ENCODE assay signal across 32 mouse cellular contexts in the genomic region with DNA sequence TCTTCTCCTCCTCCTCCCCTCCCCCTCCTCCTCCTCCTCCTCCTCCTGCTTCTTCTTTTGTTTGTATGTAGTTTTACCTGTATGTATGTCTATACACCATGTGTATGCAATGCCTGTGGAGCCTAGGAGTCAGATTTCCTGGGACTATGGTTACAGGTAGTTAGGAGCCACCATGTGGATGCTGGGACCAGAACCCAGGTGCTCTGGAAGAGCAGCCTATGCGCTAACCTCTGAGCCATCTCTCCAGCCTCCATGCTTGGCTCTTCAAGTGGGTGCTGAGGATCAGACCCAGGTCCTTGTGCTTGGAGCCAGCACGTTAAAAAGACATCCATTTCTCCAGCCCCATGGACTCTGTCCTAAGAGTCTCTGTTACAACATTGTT. TPM values are rescaled to one million over a fixed set of nuclear protein-coding genes. Genes with fewer than 3 reads are reported as not detected.
"Had no signal": no experiment of that assay in that cellular context is flagged by ENCODE, and none has a peak within 500 bp of the region (broad histone marks: within the 10 kb centered on the region; RNA-seq: fewer than 3 reads in every experiment).

No protein-coding gene starts in this region.

- H3K27me3 ChIP-seq: heart, embryonic 12.5 days; hindbrain, embryonic 12.5 days; intestine, embryonic 15.5 days; limb, embryonic 13.5 days; limb, embryonic 15.5 days; liver, embryonic 12.5 days had no signal

- H3K9ac ChIP-seq: heart, embryonic 12.5 days; hindbrain, embryonic 12.5 days; hindbrain, embryonic 14.5 days; intestine, embryonic 15.5 days; limb, embryonic 13.5 days; limb, embryonic 15.5 days; liver, embryonic 12.5 days; liver, embryonic 14.5 days had no signal

- H3K4me1 ChIP-seq: hindbrain, embryonic 10.5 days; hindbrain, embryonic 12.5 days; intestine, embryonic 15.5 days; limb, embryonic 13.5 days; limb, embryonic 15.5 days; liver, embryonic 12.5 days had no signal

- H3K4me3 ChIP-seq: gastrocnemius, adult 2 months; heart, adult 2 months; heart, embryonic 10.5 days; heart, embryonic 12.5 days; hindbrain, embryonic 10.5 days; hindbrain, embryonic 12.5 days; intestine, embryonic 15.5 days; layer of hippocampus, adult 2 months; limb, embryonic 13.5 days; limb, embryonic 15.5 days; liver, embryonic 12.5 days had no signal

- H3K27ac ChIP-seq: gastrocnemius, adult 2 months; heart, adult 2 months; heart, embryonic 10.5 days; hindbrain, embryonic 10.5 days; hindbrain, embryonic 12.5 days; hindbrain, embryonic 14.5 days; intestine, embryonic 15.5 days; layer of hippocampus, adult 2 months; limb, embryonic 13.5 days; limb, embryonic 15.5 days; liver, embryonic 12.5 days; liver, embryonic 14.5 days had no signal

- ATAC-seq: hindbrain, embryonic 16.5 days; inflammation-experienced regulatory T-cells, adult 6 months; intestine, embryonic 15.5 days; intestine, postnatal 0 days; liver, embryonic 12.5 days had no signal

- H3K36me3 ChIP-seq: intestine, embryonic 15.5 days had no signal

- H3K9me3 ChIP-seq: heart, embryonic 10.5 days; heart, embryonic 12.5 days; hindbrain, embryonic 10.5 days; hindbrain, embryonic 12.5 days; intestine, embryonic 15.5 days; limb, embryonic 13.5 days; limb, embryonic 15.5 days; liver, embryonic 12.5 days had no signal

- DNase-seq: gastrocnemius, adult 2 months; gastrocnemius, postnatal 10 days; gastrocnemius, postnatal 25 days; heart, adult 2 months; heart, postnatal 10 days; heart, postnatal 4 days; kidney, adult 18-20 months; kidney, adult 8-10 months; kidney, postnatal 10 days; kidney, postnatal 25 days; kidney, postnatal 4 days; left cerebral cortex, postnatal 4 days had no signal

- H3K4me2 ChIP-seq: heart, embryonic 12.5 days; hindbrain, embryonic 12.5 days; hindbrain, embryonic 14.5 days; intestine, embryonic 15.5 days; limb, embryonic 13.5 days; limb, embryonic 15.5 days; liver, embryonic 12.5 days had no signal

RNA-seq across cellular contexts. Expression of gene Gal3st2, which starts 24.6 kb away (rescaled TPM):
- total RNA-seq: gastrocnemius, adult 2 months; gastrocnemius, postnatal 10 days; gastrocnemius, postnatal 25 days; granulocyte monocyte progenitor cell, adult 5-6 weeks; layer of hippocampus, postnatal 25 days; left cerebral cortex, postnatal 10 days; left cerebral cortex, postnatal 4 days had no signal
- polyA plus RNA-seq: heart, embryonic 10.5 days; hindbrain, embryonic 10.5 days; hindbrain, embryonic 12.5 days; hindbrain, embryonic 14.5 days; hindbrain, embryonic 16.5 days; inflammation-experienced regulatory T-cells, adult 6 months; kidney, embryonic 14.5 days; kidney, embryonic 16.5 days; limb, embryonic 13.5 days; limb, embryonic 15.5 days; liver, adult 2 months; liver, embryonic 12.5 days; liver, embryonic 14.5 days had no signal
